Mouse (Mus musculus): ENCODE measurements at regions not wholly inside any gene's neighbourhood (a gene's known extent, or its start where the extent isn't known, plus 50 kb on each side); places are given as distances from the start of the nearest gene placed in this dataset.
"Not testable (repeated sequence)": the region's sequence is repeated elsewhere in the genome, so short reads cannot be mapped to it uniquely, and the experiment has no call there.

DNA sequence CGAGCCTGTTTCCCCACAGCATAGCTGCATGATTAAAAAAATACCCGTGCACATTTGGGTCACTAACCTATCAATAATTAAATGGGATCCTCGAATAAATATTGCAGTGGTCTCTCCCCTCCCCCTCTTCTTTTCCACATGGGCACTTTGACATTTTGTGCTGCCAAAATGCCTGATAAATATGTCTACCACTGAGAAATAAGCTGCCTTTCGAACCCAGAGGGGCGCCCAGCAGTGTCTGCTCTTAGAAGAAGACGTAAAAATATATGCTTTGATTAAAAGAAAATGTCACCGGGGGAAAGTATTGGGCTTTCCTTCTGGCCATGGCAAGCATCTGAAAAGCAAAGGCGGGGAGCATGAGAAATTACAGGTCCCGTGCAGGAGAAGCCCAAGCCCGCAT is 152.6 kb upstream of the Frmd4a start:
- no peak for DNase-seq (ENCODE audit: low spot score in 2 of 2)

DNA sequence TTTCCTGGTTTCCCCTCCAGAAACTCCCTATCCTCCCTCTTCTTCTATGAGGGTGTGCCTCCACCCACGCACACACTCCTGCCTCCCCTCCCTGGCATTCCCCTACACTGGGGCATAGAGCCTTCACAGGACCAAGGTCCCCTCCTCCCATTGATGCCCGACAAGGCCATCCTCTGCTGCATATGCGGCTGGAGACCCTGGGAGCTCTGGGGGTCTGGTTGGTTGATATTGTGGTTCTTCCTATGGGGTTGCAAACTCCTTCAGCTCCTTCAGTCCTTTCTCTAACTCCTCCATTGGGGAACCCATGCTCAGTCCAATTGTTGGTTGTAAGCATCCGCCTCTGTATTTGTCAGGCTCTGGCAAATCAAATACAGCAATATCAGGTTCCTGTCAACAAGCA is 150.8 kb upstream of the Frmd4a start:
- DNase-seq (ENCODE audit: low spot score in 2 of 2): not testable (repeated sequence)

DNA sequence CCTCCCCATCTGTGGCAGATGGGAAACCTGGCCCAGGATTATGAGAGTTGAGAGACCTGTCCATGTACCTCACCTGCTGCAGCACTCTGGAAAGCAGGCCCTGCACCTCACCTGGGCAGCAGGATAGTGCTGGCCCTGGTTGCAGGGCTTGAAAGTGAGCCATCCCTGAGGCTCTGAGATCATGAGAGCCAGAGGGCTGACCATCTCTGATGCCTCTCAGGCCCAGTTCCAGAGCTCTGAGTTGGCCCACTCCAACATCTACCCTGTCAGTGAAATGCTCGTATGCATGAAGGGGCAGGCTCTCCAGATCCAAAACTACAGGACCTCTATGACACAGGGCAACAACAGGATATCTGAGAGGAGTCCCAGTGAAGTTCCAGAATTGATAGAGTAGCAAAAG is 147.8 kb upstream of the Frmd4a start:
- no peak for DNase-seq (ENCODE audit: low spot score in 2 of 2)

- DNase-seq (ENCODE audit: low spot score in 2 of 2): no peak
These were observed 145.8 kb upstream of the Frmd4a start for GRCm38 (mm10) chr2:3871748-3872147.

GRCm38 (mm10) chr2:3887000-3887399 is 130.5 kb upstream of the Frmd4a start:
- no peak for DNase-seq (ENCODE audit: low spot score in 2 of 2)

- no peak for DNase-seq (ENCODE audit: low spot score in 2 of 2)
These were observed 129.6 kb upstream of the Frmd4a start for GRCm38 (mm10) chr2:3887845-3888433.

DNA sequence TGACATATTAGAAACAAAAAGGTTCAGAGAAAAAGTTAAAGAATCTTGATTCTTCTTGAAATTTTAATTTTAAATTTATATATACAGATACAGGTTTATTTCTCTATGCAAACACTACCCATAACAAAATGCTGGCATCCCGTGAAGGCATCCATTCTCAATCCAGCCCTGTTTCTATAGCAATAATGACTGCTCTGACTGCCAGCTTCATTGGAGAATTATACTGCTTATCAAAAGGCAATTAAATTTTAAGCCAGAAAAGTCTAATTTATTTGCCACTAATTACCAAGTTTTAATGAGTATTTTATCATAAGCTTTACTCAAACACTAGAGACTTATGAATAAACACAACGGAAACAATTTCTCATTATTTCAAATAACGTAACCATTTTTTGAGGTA is 128.1 kb upstream of the Frmd4a start:
- no peak for DNase-seq (ENCODE audit: low spot score in 2 of 2)

DNA sequence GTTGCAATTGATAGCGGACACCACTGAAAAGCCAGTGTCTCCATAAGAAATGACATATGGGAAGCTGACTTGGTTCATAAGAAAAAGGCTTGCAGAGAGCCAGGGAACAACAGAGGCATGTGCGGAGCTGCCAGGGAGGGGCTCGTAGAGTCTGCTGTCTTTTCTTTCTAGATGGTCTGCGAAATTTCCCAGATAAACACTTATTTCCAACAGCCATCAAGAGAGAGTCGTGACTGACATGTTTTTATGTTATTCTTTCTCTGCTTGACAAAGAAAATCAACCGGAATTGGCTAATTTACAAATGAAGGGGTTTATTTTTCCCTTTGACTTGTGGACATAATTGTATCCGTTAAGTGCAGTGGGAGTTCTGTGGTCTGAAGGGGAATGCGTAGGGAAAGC is 127.1 kb upstream of the Frmd4a start:
- DNase-seq (ENCODE audit: low spot score in 2 of 2): no peak

GRCm38 (mm10) chr2:3907026-3907425 is 110.5 kb upstream of the Frmd4a start:
- DNase-seq (ENCODE audit: low spot score in 2 of 2): no peak

- no peak for DNase-seq (ENCODE audit: low spot score in 2 of 2)
These were observed 109.3 kb upstream of the Frmd4a start for GRCm38 (mm10) chr2:3908192-3908591.

DNA sequence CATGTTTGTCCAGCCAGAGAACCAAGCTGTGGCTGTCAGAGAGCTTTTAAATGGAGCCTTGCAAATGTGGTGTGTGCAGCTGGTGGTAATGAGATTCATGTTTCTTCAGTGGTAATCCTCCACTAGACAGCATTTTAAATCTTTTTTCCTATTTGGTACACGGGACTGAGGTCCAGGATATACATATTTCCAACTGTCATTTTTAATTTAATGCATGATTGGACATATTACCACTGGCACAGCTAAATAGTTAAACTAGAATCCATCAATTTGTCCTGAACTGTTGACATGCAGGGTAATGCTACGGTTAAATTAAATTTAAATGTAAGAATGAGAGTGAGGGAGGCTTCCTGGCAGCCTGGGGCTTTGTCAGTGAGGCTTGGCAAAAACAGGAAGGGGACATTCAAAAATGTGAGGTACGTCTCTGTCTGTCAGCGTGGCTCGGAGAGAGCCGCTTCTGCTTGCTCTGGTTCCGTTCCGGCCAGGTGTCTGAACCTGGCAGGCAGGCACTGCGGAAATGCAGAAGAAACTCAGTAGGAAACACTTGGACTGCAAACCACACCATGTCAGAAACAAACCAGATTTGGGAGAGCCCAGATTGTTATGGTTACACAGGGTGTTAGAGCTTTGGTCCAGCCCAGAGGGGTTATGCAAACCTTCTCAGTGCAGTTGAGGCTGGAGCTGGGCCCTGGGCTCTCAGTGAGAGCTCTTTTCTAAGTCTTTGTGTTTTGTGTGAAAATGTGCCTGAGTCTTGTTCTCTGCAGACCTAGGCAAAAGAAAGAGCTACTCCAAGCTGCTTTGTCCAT is 107.2 kb upstream of the Frmd4a start:
- no peak for DNase-seq (ENCODE audit: low spot score in 2 of 2)

- DNase-seq (ENCODE audit: low spot score in 2 of 2): no peak
These were observed 102.4 kb upstream of the Frmd4a start for GRCm38 (mm10) chr2:3915141-3915540.

DNA sequence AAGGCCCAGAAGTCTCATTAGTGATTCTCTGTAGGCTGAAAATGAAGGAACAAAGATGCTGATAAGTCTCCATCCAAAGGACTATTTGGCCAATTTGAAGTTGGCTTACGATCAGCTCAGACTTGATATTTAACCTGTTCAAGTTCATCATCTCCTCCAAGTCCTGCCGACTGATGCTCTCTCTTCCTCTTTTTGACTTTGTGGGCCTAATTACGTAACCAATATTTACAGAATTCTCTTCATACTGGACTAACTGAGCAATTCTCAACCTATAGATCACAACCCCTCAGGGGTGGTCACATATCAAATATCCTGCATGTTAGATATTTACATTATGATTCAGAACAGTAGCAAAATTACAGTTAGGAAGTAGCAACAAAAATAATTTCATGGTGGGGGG is 101.2 kb upstream of the Frmd4a start:
- DNase-seq (ENCODE audit: low spot score in 2 of 2): no peak

DNA sequence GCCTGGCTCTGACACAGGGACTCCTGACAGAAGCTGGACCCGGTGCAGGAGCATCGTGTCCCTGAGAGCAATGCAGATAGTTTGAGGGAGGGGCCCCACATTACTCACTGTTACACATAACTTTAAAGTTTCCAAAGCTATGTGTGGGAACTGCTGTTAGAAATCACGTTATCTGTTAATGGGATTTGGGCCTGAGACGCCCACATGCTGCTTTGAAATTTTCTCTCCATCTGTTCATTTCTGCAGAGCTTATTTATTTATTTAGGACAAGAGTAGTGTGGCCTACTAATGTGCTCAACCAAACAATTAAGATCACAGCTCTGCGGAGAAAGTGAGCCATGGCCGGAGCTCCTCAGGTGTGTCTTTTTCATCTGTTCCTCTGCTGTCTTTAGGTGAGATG is 99.4 kb upstream of the Frmd4a start:
- peak; percentile 23 to 25 for DNase-seq (ENCODE audit: low spot score in 2 of 2)

- DNase-seq (ENCODE audit: low spot score in 2 of 2): no peak
These were observed 97.6 kb upstream of the Frmd4a start for GRCm38 (mm10) chr2:3919893-3920292.

DNA sequence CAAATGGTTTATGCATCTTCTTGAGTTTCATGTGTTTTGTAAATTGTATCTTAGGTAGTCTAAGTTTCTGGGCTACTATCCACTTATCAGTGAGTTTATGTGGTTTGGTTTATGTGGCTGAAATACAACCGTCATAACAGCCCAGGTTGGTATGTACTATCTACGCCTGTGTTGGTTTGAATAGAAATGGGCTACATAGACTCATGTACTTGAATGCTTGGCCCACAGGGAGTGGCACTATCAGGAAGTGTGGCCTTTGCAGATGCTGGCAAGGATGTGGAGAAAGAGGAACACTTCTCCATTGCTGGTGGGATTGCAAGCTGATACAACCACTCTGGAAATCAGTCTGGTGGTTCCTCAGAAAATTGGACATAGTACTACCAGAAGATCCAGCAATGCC is 96.4 kb upstream of the Frmd4a start:
- not testable (repeated sequence) for DNase-seq (ENCODE audit: low spot score in 2 of 2)

GRCm38 (mm10) chr2:3922739-3923138 is 94.8 kb upstream of the Frmd4a start:
- DNase-seq (ENCODE audit: low spot score in 2 of 2): no peak

DNA sequence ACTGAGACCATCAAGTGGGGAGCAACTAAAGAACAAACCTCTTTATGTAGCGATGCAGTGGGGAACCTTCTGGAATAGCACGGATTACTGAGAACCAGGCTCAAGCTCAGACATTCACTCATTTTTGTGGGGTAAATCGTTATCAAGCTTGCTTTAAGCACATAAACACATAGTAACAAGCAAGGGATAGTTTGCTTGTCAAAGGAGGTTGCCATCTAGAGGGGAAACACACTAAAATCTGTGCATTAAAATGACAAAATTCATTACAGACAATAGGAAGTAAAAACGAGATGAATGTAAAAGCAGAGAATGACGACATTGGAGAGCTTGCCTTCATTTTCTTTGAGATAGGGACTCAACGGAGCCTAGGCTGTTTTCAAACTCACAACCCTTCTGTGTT is 92.8 kb upstream of the Frmd4a start:
- DNase-seq (ENCODE audit: low spot score in 2 of 2): no peak

- DNase-seq (ENCODE audit: low spot score in 2 of 2): no peak
These were observed 92.3 kb upstream of the Frmd4a start for GRCm38 (mm10) chr2:3925199-3925598.

DNA sequence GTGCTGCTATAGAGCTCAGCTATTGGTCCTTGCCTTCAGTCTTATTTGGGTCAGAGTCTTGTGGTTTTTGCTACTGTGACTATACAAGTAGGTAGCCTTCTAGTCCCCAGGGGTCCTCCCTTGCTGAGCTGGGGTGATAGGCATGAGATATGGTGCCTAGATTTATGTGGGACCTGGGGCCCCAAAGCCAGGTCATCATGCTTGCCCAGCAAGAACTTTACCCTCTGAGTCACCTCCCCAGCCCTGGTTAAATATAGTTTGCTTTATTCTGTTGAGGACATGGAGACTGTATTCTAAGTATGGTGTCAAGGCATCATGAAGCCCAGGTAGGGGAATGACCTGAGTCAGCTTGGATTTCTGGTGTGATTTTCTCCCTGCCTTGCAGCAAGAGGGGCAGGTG is 91.4 kb upstream of the Frmd4a start:
- no peak for DNase-seq (ENCODE audit: low spot score in 2 of 2)

DNA sequence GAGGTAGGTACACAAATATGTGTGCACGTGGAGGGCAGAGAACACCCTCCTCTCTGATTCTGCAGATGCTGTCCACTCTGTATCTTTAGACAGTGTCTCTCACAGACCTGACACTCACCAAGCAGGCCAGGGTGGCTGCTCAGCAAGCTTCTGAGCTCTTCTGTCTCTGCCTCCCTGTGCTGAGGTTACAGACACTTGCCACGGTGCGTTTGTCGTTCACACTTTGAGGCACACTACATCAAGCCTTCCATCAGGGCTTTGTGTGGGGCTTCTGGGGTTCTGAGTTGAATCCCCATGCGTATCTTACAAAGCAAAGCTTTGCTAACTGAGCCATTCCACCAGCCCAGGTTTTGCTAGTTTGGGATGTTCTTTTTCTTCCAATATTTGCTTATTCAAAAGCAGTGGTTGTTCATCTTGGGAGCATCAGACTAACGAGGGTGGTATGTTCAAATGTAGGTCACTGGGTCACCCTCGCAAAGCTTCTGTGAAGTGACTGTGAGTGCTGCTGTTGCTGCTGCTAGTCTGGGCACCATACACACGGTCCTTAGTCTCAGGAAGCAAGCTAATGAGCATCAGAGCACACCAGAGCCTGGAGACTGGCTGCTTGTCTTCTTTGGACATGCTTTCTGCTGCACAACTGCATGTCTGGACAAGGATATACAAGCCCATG is 90.2 kb upstream of the Frmd4a start:
- no peak for DNase-seq (ENCODE audit: low spot score in 2 of 2)

DNA sequence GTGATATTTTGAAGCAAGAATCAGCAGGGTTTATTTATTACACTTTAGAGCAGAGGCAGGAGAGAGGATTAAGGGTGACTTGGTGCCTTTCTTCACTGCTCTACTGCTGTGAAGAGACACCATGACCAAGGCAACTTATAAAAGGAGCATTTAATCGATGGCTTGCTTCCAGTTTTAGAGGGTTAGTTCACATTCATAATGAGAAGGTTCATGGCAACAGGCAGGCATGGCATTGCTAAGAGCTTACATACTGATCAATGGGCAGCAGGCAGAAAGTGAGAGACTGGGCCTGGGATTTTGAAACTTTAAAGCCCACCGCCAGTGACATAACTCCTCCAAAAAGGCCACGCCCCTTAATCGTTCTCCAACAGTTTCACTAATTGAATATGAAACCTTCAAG is 89.7 kb upstream of the Frmd4a start:
- DNase-seq (ENCODE audit: low spot score in 2 of 2): no peak

GRCm38 (mm10) chr2:3930650-3931049 is 86.9 kb upstream of the Frmd4a start:
- DNase-seq (ENCODE audit: low spot score in 2 of 2): no peak

All from right cerebral cortex, postnatal 36 days (tissue).